Mouse (Mus musculus) A20 (cell line): ENCODE data around the gene Slc12a8.

Experiments
- DNase-seq: peaks from one replicate; pipeline ENCODE4 v3.0.0-alpha.2; 2011; ENCODE audit warnings: low read depth, low spot score

The Slc12a8 gene

GRCm38 (mm10) chr16:33672643-33673042 is 155.5 kb downstream of the Slc12a8 start:
- DNase-seq: no peak

DNA sequence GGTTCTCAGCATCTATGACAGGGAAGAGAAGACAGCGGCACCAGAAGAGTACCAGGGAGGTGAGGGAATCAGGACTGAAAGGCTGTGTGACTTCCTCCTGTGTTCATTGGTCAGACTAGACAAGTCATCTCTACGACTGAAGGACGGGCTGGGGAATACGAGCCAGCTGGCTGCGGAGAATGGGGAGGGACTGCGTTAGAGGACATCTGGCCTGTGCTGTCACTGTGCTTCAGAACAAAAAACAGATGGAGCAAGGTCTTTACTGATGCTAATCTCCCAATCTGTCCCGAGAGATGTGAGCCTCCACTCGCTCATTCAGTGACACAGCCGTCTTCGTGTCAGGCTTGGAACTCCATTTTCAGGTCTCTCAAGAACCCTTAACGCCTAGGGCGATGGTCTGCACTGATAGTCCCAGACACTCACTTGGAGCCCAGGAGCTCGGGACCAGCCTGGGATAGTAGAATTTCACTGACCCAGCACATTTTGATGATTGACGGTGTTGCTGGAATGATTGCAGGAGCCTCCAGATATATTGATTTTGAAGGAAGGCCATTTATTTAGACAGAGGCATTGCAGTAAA is 156.5 kb downstream of the Slc12a8 start:
- DNase-seq: no peak

DNA sequence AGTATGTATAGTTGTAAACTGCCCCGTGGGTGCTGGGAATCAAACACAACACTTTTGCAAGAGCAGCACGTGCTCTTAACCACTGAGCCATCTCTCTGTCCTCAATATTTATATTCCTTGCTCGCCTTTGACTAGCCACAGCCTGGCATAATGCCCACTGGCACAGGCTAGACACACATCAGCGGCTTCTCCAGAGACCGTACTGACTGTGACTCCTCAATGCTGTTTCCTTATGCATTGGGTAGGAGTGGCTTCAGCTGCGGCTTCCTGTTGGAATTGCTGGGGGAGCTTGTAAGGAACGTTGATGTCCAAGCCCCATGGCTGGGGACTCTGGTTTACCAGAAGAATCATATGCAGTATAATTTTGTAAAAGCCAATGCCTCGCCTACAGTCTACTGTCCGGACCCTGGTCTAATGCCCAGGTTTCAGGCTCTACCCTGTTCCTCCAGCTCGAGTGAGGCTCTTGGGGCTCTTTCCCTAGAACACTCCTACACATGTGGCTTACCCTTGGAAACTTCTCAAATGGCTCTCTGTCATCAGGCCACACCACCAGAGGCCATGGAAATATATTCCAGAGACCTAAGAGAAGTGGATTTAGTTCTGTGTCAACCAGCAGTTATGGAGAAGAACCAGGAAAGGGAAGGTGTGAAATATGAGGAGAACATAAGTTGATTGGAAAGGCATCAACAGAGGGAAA is 158.2 kb downstream of the Slc12a8 start:
- no peak for DNase-seq

- DNase-seq: no peak
Measured at GRCm38 (mm10) chr16:33675848-33676184, 158.7 kb downstream of the Slc12a8 start.

DNA sequence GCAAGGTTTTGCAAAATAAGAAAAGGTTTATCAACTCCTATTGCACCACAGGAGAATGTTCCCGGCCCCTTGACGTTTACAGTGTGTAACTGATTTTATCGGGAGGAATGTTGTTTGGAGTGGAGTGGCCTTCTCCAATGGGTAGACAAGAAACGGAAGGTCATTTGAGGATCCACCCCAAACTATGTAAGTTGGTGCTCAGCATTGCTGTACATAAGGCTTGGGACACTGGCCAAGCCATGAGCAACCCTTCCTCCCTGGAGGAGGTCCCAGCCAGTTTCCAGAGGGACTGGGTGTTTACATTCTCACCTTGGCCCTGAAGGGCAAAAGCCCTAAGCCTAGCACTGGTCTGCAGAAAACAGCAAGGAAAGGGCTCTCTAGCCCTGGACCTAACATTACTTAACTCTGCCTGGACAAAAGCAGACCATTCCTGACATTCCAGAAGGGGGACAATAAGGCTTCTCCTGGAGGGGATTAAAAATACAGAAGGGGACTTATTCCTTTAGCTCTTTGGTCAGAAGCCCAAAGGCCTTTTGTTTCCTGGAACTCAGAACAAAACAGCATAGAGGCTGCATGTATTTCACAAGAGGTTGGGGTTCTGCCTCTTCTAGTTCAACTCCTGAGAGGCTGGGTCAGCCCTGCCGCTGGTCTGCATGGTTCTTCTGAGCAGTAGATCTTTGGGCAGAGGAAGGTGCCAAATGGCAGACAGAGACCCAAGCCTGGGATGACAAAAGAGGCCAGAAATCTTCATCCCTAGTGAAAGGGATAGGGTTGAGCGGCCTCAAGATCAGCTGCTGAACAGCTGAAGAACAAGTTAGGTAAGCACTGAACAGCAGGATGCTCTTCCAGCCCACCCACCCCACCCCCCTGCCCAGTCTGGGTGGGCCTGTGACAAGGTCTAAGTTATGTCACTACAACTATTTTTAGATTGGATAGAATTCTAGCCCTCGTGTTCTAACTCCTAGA is 159.5 kb downstream of the Slc12a8 start:
- no peak for DNase-seq

- no peak for DNase-seq
Measured at GRCm38 (mm10) chr16:33677313-33677690, 160.2 kb downstream of the Slc12a8 start.

DNA sequence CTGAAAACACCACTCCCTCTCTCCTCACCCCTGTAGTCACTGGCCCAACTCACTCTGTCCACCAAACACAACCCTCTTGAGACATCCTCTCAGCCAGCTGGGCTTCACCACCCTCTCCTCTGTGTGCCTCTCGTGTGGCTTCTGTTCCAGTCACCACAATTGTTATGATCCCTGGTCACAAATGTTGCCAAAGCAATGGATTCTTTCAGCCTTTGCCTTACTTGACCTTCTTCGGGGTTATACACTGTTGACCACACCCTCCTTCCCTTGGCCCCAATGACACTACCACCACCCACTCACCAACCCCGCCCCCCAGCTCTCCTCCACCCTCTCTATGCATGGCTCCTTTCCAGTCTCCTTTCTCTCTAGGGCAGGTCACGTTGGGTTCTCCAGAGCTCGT is 160.8 kb downstream of the Slc12a8 start:
- no peak for DNase-seq

DNA sequence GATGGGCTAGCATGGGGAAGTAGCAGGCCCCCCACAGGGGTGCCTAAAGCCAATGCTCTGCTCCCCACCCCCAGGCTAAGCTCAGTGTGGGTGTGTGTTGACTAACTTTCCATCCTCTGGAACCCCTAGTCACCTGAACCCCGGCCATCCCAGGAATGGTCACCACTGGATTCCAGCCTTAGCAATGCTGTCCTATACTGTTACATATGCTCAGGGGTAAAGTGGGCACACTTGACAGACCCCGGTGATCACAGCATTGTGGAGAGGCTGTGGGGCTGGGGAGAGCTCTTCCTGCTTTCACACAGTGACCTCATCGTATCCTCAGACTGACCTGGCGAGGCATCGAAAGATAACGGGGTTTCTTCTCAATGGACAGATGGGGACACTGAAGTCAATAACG is 163.1 kb downstream of the Slc12a8 start:
- no peak for DNase-seq

DNA sequence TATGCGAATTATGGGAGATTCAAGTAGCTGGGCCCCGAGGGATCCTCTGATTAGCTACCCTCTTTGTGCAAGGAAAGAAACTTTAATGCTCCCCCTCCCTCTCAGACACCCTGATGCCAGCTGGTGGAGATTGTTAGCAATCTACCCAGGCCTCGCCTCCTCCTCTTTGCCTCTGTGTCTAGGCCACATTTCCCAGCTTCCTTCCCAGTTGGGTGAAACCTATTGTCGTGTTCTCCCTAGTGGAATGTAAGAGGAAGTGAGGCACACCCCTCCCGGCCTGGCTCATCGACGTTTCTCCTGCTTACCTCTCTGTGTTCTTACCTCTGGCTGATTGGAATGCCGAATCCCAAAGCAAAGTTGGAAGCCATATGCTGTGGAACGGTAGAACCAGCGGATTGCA is 163.7 kb downstream of the Slc12a8 start:
- no peak for DNase-seq

DNA sequence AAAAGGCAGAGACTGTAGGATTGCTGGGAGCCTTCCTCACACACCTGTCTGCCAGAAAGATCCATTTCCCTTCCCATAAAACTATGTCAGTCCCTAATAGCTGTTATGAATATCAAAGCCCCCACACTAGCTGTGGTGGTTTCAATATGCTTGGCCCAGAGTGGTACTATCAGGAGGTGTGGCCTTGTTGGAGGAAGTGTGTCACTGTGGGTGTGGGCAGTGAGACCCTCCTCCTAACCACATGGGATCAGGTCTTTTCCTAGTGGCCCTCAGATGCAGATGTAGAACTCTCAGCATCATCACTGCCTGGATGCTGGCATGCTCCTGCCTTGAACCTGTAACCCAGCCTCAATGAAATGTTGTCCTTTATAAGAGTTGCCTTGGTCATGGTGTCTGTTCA is 164.5 kb downstream of the Slc12a8 start:
- DNase-seq: no peak

- DNase-seq: peak; percentile 6
Measured at GRCm38 (mm10) chr16:33682651-33683050, 165.5 kb downstream of the Slc12a8 start.

- peak; percentile 65 for DNase-seq
Measured at GRCm38 (mm10) chr16:33683206-33684161, 166.4 kb downstream of the Slc12a8 start.

DNA sequence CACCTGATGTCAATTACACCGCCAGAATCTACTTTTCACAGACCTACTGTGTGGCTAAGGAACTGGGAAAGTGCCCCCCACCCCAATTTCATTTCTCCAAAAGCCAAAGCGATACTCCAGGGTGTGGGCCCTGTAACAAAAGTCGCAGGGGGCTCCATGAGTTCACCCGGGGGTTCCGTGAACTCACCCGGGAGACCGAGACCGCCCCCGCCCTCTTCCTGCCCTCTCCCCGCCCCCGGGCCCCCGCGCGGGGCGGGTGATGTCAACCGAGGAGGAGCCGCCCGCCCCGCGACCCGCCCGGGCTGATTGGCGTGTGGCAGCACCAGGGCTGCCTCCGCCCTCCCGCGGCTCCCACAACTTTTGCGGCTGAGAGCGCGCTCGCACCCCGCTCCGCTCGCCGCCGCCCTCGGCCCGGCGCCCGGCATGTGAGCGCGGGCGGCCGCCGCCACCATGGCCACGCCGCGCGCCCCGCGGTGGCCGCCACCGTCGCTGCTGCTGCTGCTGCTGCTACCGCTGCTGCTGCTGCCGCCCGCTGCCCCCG is 167.1 kb downstream of the Slc12a8 start, which contains the start of gene Heg1:
Gene Heg1, plus strand, starts transcription at position 209 of the 541 bp plus-strand sequence.
- DNase-seq: peak; percentile 73

GRCm38 (mm10) chr16:33684703-33685701 is 167.9 kb downstream of the Slc12a8 start:
- DNase-seq: peak; percentile 74

- peak; percentile 54 for DNase-seq
Measured at GRCm38 (mm10) chr16:33686056-33686455, 168.9 kb downstream of the Slc12a8 start.

GRCm38 (mm10) chr16:33687724-33688123 is 170.6 kb downstream of the Slc12a8 start:
- DNase-seq: no peak

GRCm38 (mm10) chr16:33690975-33691747 is 174.0 kb downstream of the Slc12a8 start:
- peak; percentile 46 for DNase-seq

DNA sequence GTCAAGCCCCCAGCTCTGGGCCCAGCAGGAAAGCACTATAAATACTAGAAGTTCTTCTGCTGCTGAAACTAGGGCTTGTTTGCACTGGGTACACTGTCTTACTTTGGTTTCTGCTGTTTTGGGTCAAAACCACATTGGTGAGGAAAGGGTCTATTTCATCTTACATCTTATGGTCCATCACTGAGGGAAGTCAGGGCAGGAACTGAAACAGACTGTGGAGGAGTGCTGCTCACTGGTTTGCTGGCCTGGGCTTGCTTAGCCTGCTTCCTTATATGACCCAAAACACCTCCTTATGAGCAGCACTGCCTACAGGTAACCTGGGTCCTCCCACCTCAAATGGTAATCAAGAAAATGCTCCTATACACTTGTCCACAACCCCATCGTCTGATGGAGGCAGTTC is 176.4 kb downstream of the Slc12a8 start:
- DNase-seq: no peak
